Mouse (Mus musculus) bone marrow macrophage, adult 2 months (primary cell): ENCODE data around the gene Pias4.

Experiments
- CTCF ChIP-seq: IDR thresholded peaks from 2 replicates; pipeline ENCODE4 v1.5.1; 2012; ENCODE audit warnings: low read depth, mild to moderate bottlenecking, low read length, moderate library complexity
- POLR2A ChIP-seq: IDR thresholded peaks from 2 replicates; pipeline ENCODE4 v1.6.1; 2012; ENCODE audit warnings: mild to moderate bottlenecking, low read depth, low read length, borderline replicate concordance

DNA sequence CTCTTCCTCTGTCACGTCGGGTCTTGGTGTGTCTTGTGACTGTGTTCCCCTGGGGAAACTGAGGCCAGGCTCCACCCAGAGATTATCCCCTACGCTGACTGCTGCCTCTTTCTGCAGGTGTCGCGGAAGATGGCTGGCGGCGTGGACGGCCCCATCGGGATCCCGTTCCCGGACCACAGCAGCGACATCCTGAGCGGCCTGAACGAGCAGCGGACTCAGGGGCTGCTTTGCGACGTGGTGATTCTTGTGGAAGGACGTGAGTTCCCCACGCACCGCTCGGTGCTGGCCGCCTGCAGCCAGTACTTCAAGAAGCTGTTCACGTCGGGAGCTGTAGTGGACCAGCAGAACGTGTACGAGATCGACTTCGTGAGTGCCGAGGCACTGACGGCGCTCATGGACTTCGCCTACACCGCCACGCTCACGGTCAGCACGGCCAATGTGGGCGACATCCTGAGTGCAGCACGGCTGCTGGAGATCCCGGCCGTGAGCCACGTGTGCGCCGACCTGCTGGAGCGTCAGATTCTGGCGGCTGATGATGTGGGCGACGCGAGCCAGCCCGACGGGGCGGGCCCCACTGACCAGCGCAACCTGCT, 23.8 kb downstream of the Pias4 start:
- no peak for TF ChIP-seq CTCF
- no peak for TF ChIP-seq POLR2A
